Mouse (Mus musculus): ENCODE measurements around the gene Elane.
A peak's percentile ranks its signal among the peaks of the same experiment; 100 is the strongest.

Elane gene

GRCm38 (mm10) chr10:79914948-79915596, 29.0 kb downstream of the Elane start:
- DNase-seq (ENCODE audit: low read depth, low spot score), result no peak

DNA sequence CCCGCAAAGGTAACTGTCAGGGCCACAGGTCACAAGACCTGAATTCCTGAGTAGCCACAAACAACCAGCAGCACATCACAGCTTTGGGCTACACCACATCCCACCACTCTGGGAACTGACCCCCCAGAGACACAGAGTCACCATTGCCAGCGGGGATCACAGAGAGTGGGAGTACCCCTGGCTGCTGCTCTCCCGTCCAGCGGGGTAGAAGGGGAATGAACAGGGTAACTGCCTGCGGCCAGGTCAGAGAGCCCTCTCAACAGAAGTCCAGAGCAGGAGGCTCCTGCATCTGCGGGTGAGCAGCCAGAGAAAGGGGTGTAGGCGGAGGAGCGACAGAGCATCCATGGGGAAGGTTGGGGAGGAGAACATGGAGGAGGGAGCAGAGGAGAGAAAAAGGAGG, 30.0 kb downstream of the Elane start:
- DNase-seq (ENCODE audit: low read depth, low spot score), result peak; percentile 53

DNA sequence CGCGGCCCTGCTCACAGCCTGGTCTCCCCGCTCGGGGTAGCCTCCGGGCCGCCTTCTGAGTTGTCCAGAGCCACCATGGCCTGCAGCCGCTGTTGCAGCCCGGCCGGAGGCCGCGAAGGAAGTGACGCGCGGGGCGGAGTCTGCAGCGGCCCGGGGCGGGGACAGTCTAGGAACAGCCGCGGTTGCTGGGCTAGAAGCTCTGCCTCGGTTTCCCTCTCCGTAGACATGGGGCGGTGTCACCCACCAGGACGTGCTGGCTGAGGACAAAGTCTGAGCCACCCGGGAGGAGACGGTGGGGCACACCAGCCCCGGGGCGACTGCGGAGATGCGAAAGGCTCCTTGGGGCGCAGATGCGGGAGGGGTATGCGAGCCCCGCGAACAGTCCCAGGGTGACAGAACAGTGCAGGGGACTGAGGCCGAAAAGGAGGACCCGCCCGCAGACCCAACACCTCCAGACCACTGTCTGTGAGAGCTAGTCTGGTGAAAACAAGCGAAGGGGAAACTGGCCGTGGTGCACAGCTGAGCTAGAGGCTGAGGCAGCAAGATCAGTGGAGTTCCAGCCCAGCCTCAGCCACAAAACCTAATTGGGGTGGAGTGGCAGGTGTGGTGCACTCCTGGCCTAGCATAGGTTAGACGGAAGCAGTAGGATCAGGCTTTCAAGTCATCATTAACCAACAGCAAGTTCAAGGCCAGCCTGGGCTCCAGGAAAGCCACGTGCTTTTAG, 30.9 kb downstream of the Elane start, which contains the start of gene Kiss1r:
Kiss1r (plus strand) TSS at position 164 of the 724 bp plus-strand sequence.
- peak; percentile 89 for DNase-seq (ENCODE audit: low read depth, low spot score)

DNA sequence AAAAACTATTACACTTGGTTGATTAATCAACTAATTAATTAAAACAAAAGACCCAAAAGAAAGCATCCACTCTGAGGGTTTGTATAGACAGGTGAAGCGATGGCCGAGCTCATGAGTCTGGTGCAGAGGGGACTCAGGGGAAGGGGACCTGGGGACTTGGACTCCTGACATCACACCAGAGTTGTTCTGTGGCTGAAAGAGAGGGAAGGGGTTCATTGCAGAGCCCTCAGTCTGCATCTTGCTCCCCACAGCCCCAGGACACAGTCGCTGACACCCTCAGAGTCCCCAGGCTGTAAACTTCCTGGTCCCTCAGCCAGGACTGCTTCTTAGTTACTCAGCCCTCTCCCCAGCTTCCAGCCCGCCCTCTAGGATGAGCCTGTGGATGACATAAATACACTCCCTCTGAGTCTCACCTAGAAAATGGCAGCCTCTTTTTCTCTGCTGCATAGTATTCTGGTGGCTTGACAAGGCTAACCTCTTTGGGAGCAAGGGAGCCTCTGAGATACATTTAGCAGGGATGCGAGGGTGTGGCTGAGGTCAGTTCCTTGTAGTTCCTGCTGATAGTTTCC, 31.6 kb downstream of the Elane start:
- no peak for DNase-seq (ENCODE audit: low read depth, low spot score)

DNA sequence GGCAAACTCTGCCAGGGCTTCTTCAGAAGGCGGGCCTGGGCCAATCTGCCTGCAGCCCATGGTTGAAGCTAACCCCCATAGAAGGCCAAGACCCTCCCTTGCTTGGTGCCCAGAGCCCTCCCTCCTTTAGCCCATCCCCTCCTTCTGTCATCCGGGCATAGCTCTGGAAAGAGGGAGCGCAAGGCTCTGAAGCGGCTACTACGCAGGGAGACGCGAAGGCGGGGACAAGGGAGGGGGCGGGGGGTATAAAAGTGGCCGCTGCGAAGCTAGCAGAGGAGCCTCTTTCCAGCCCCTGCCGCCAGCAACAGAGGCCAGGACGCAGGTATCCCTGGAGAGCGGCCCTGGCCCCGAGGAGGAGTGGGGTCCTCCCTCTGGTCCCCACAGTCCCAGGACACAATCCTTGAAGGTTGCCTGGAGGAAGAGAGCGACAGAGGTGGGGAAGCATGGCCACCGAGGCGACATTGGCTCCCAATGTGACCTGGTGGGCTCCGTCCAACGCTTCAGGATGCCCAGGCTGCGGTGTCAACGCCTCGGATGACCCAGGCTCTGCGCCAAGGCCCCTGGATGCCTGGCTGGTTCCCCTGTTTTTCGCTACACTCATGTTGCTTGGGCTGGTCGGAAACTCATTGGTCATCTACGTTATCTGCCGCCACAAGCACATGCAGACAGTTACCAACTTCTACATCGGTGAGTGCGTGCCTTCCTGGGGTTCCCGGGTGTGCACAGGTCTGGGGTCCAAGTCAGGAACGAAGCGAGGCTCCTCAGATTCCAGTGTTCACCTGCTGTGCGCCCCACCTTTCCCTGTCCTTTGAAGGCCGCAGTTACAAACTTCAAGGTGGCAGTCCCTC, 32.4 kb downstream of the Elane start:
- peak; percentile 77 for DNase-seq (ENCODE audit: low read depth, low spot score)

DNA sequence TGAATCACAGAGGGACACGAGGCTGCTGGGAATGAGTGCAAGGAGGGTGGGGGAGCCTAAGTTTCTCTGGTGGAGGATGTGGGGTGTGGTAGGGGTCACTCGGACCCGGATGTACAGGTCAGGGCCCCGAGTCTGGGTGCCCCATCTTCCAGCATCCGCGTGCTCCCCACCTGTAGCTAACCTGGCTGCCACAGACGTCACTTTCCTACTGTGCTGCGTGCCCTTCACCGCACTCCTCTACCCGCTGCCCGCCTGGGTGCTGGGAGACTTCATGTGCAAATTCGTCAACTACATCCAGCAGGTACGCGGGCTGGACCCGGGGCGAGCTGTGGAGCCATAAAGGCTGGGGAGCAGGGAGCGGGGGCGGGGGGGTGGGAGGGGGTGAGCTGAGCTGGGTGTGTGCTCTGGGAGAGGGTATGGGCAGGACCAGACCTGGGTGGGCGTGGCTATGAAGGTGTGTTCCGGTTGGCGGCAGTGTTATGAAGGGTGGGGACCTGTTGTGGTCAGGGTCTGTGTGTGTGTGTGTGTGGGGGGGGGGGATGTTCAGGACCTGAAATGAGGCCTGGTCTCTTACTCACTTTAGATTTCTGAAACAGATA, 33.3 kb downstream of the Elane start:
- DNase-seq (ENCODE audit: low read depth, low spot score), result no peak

DNA sequence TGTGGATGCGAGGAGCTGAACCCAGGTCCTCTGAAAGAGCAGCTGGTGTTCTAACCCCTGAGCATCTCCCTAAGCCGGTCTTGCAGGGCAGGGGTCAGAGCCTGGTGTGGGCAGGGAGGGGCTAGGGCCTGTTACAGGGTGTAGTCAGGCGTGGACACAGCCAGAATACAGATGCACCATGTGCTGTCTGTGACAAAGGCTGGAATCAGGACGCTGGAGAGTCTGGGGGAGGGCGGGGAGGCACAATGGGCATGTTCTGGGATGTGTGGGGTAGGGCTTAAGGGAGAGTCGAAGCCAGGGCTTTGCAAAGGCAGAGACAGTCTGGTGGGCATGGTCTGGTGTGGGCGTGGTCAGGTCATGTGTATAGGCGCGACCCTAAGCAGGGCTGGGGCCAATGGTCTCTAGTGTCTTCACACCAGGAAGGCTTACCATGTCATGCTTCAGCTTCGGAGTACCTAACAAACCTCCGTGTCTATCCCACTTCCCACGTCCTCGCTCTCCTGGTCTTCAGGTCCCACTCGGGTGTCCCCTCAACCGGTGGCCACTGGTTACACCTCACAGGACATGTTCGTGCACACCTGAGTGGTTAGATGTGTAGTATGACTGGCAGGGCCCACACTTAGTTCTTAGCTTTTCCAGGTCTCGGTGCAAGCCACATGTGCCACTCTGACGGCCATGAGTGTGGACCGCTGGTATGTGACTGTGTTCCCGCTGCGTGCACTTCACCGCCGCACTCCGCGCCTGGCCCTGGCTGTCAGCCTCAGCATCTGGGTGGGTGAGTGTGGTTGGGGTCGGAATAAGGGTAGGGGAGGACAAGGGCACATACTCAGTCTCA, 34.2 kb downstream of the Elane start:
- DNase-seq (ENCODE audit: low read depth, low spot score), result no peak

DNA sequence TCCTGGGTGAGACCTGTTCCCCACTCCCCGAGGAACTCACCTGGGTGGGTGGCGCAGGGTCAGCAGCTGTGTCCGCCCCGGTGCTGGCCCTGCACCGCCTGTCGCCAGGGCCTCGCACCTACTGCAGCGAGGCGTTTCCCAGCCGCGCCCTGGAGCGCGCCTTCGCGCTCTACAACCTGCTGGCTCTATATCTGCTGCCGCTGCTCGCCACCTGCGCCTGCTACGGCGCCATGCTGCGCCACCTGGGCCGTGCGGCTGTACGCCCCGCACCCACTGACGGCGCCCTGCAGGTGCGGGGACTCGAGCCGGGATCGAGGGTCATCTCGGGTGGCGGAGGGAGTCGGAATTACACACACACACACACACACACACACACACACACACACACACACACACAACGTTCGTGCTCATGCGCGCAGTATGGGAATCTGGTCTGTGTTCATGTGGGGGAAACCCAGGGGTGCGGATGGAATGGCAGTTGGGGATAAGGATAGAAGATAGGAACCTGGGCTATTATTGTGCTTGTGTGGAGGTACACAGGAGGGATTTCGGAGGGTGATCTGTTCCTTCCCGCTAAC, 35.0 kb downstream of the Elane start, which contains the start of gene R3hdm4:
R3hdm4 (minus strand) TSS at position 251 of the 578 bp plus-strand sequence.
- peak; percentile 50 for DNase-seq (ENCODE audit: low read depth, low spot score)

GRCm38 (mm10) chr10:79921572-79921971, 35.5 kb downstream of the Elane start:
- no peak for DNase-seq (ENCODE audit: low read depth, low spot score)

DNA sequence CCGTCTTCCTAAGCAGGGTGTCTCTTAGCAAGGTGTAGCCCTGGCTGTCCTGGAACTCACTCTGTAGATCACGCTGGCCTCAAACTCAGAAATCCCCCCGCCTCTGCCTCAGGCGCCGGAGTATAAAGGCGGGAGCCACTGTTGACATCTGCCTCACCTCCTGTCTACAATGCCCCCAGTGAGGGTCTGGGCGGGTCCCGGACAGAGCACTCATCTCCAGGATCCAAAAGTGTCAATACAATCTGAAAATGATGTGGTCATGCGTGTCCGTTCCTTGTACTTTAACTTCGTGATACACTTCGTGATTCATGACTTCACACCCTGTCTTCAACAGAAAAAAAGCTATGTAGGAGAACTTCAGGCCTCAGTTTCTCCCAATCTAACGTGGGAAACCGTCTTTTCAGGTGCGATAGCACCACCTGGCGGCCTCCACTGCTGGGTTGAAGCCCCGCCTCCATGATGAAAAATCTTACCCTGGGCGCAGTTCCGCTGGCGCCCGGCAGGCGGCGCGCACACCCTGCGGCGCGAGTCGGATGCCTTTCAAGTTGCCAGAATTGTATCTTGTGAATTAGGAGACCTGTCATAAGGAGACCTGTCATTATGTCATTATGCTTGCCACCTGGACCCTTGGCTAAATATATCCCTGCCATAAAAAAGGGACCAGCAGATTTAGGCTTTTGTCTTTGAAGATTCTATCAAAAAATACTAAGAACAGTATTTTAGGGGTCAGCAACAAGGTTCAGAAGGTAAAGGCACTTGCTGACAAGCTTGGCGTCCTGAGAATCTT, 39.1 kb downstream of the Elane start:
- DNase-seq (ENCODE audit: low read depth, low spot score), result peak; percentile 94

- no peak for DNase-seq (ENCODE audit: low read depth, low spot score)
Measured at GRCm38 (mm10) chr10:79925785-79926490, 39.9 kb downstream of the Elane start.

GRCm38 (mm10) chr10:79926491-79927323, 40.7 kb downstream of the Elane start, which contains the start of gene Arid3a:
Arid3a (plus strand) TSS chr10:79927043.
- DNase-seq (ENCODE audit: low read depth, low spot score), result peak; percentile 96

DNA sequence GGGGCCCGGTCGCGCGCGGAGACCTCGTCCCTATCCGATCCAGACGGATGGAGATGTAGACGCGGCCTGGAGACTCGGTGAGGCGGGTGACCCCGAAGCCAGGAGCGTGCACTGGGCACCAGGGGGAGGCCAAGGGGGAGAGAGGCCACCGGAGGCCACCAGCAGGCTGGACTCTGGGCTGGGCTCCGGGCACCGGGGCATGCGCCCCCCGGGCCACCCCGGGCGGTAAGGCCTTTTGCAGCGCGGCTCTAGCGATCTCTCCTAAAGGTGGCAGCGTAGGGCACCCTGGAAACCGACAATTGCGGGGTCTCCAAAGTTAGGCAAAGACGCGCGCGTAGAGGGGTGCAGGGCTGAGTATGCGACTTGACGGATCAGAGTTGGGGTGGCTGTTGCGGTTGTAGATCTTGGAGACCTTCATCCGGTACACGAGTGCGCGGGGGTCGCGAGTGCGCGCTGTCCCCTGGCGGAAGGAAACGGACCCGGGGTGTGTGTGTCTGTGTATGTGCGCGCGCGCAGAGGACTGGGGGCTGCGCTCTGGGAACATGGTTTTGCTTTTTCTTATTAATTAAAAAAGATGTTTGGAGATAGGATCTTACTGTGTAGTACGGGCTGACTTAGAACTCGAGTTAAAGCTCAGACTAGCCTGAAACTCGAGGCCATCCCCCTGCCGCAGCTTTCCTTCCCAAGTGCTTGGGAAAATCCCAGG, 41.4 kb downstream of the Elane start:
- peak; percentile 52 for DNase-seq (ENCODE audit: low read depth, low spot score)

GRCm38 (mm10) chr10:79928030-79928694, 42.1 kb downstream of the Elane start:
- DNase-seq (ENCODE audit: low read depth, low spot score), result no peak

DNA sequence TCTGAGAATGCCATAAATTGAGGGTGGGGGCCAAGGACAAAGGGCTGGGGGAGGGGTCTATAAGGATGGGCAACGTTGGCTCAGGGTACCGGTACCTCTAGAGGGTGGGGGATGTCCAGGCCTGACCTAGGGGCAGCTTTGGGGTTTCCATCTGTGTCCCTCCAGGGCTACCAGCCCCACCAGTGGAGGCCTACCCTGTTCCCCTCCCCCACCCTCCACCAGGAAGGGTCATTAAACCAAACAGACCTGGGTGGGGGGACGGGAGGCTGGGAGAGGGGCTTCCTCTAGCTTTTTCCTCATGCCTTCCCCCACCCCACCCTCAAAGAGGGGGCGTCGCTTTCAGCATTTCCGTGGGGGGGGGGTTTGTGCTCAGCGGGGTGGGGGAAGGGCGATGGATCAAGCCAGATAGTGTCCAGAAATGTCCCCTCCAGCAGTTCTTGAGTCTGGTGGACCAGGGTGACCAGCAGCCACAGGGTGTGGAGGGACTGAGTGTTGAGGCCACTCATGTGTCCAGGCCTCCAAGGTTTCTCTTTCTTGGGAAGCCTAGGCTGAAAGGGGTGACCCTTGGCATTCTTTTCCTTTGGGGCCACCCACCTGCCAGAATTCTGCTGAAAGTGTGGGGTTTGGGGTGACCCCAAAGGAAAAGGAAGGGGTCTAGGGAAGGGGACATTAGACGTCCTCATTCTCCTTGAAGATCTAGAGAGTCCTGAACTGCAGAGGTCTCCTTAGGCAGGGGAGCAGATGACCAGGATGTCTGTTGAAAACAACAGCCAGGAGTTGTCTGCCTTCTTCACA, 43.1 kb downstream of the Elane start:
- no peak for DNase-seq (ENCODE audit: low read depth, low spot score)
